Mouse (Mus musculus): Measurements from ENCODE around the gene Fxr2. TPM values are rescaled to one million over a fixed set of nuclear protein-coding genes. Genes with fewer than 3 reads are reported as not detected.
"Not testable (repeated sequence)": the region's sequence is repeated elsewhere in the genome, so short reads cannot be mapped to it uniquely, and the experiment has no call there.

Fxr2 gene
- polyA plus RNA-seq, 1 experiment from 2014 or later, result 47.0 TPM

- no peaks in the 10 kb centered on the region for H3K9me3 ChIP-seq
- no peak overlapping the region for H3K4me2 ChIP-seq
- no peaks in the 10 kb centered on the region for H3K36me3 ChIP-seq (replicated peaks)
- no peak overlapping the region for H3K27ac ChIP-seq
- H3K27me3 ChIP-seq (replicated peaks), result no peaks in the 10 kb centered on the region
- H3K9ac ChIP-seq, result no peak overlapping the region
- ATAC-seq (replicated peaks), result no peak
- peaks cover 11% of the 10 kb centered on the region for H3K4me1 ChIP-seq
- 46% methylated on average over 11 of the region's 11 CpGs for WGBS
- H3K4me3 ChIP-seq, result no peak overlapping the region
Observed at GRCm38 (mm10) chr11:69693421-69693965, 60.7 kb downstream of the Fxr2 start.

- no peaks in the 10 kb centered on the region for H3K36me3 ChIP-seq (replicated peaks)
- H3K27me3 ChIP-seq (replicated peaks), result no peaks in the 10 kb centered on the region
- H3K4me2 ChIP-seq, result peak overlapping the region; percentile 87
- H3K4me1 ChIP-seq, result peaks cover 11% of the 10 kb centered on the region
- no peaks in the 10 kb centered on the region for H3K9me3 ChIP-seq
- H3K27ac ChIP-seq, result no peak overlapping the region
- peak overlapping the region; percentile 41 for H3K4me3 ChIP-seq
- WGBS, result 28% methylated on average over 6 of the region's 6 CpGs
- peak overlapping the region; percentile 54; the same call in 1 of the 2 replicates for H3K9ac ChIP-seq
- no peak for ATAC-seq (replicated peaks)
Observed at GRCm38 (mm10) chr11:69695046-69695360, 62.2 kb downstream of the Fxr2 start.

GRCm38 (mm10) chr11:69695361-69696181, 62.8 kb downstream of the Fxr2 start, which contains the start of the genes Tnfsf12 and Tnfsfm13:
Gene Tnfsf12, minus strand, starts transcription at chr11:69695849.
Gene Tnfsfm13, minus strand, starts transcription at chr11:69696098.
- Histone ChIP-seq H3K27me3 (replicated peaks) (no peaks in the 10 kb centered on the region), H3K27ac (no peak within 1 kb of the TSS), H3K9me3 (no peaks in the 10 kb centered on the region), H3K36me3 (replicated peaks) (no peaks in the 10 kb centered on the region), H3K4me3 (peak within 1 kb of the TSS; percentile 41), H3K9ac (peak within 1 kb of the TSS; percentile 54), H3K4me1 (peaks cover 11% of the 10 kb centered on the region), H3K4me2 (peak within 1 kb of the TSS; percentile 87)
- ATAC-seq (replicated peaks), result no peak
- WGBS, result under 1% methylated on average over 40 of the region's 41 CpGs

GRCm38 (mm10) chr11:69697396-69697795, 64.6 kb downstream of the Fxr2 start:
- 94% methylated on average over 3 of the region's 3 CpGs for WGBS
- H3K4me1 ChIP-seq, result peaks cover 11% of the 10 kb centered on the region
- no peak overlapping the region for H3K27ac ChIP-seq
- no peak overlapping the region for H3K9ac ChIP-seq
- no peaks in the 10 kb centered on the region for H3K36me3 ChIP-seq (replicated peaks)
- H3K4me3 ChIP-seq, result no peak overlapping the region
- ATAC-seq (replicated peaks), result no peak
- H3K4me2 ChIP-seq, result no peak overlapping the region
- no peaks in the 10 kb centered on the region for H3K9me3 ChIP-seq
- H3K27me3 ChIP-seq (replicated peaks), result no peaks in the 10 kb centered on the region

- Histone ChIP-seq H3K4me2 (no peak overlapping the region), H3K36me3 (replicated peaks) (no peaks in the 10 kb centered on the region), H3K4me3 (no peak overlapping the region), H3K27ac (no peak overlapping the region), H3K9ac (no peak overlapping the region), H3K4me1 (peaks cover 11% of the 10 kb centered on the region), H3K27me3 (replicated peaks) (no peaks in the 10 kb centered on the region), H3K9me3 (no peaks in the 10 kb centered on the region)
- no peak for ATAC-seq (replicated peaks)
- 74% methylated on average over 5 of the region's 5 CpGs for WGBS
Observed at GRCm38 (mm10) chr11:69698574-69698973, 65.8 kb downstream of the Fxr2 start.

- Histone ChIP-seq H3K36me3 (replicated peaks) (no peaks in the 10 kb centered on the region), H3K4me2 (no peak overlapping the region), H3K4me1 (peaks cover 11% of the 10 kb centered on the region), H3K27me3 (replicated peaks) (no peaks in the 10 kb centered on the region), H3K4me3 (no peak overlapping the region), H3K9ac (no peak overlapping the region), H3K9me3 (no peaks in the 10 kb centered on the region), H3K27ac (no peak overlapping the region)
- WGBS, result 73% methylated on average over 1 of the region's 1 CpGs
- no peak for ATAC-seq (replicated peaks)
Observed at GRCm38 (mm10) chr11:69699595-69699994, 66.8 kb downstream of the Fxr2 start.

GRCm38 (mm10) chr11:69702886-69703285, 70.1 kb downstream of the Fxr2 start:
- WGBS, result 92% methylated on average over 10 of the region's 10 CpGs
- H3K4me2 ChIP-seq; H3K27me3 ChIP-seq (replicated peaks); H3K9me3 ChIP-seq; H3K36me3 ChIP-seq (replicated peaks); H3K9ac ChIP-seq; ATAC-seq (replicated peaks); H3K4me3 ChIP-seq; H3K4me1 ChIP-seq; H3K27ac ChIP-seq: not testable (repeated sequence)

MicroRNA genes within 50 kb of the gene (microRNA counts, 519-probe panel; counts per million panel counts)
- microRNA mmu-miR-1934 (not detected), microRNA mmu-miR-467f (2,290 counts per million, percentile 34 among the panel's probes with 10 or more counts)

Small RNAs within 50 kb of the gene (microRNA-seq; reads per million reads assigned to microRNA genes)
- gene Mir1934 (2.6 reads per million, percentile 11 among the genes with 10 or more reads in this experiment), gene Mir467f (not detected)

Other genes starting within 250 kb of the Fxr2 start
- 96.8 and 101 TPM in 2 replicates for gene Naa38, start 237.5 kb upstream of the Fxr2 start, polyA plus RNA-seq (2015; fragmentation: Nextera tagmentation; extraction: Ambion mirVana)
- gene Cyb5d1, start 237.4 kb upstream of the Fxr2 start, polyA plus RNA-seq (2015; fragmentation: Nextera tagmentation; extraction: Ambion mirVana), result 32.7 and 33.5 TPM in 2 replicates
- gene Tmem88, start 234.8 kb upstream of the Fxr2 start, polyA plus RNA-seq (2015; fragmentation: Nextera tagmentation; extraction: Ambion mirVana), result 6.5 and 7.0 TPM in 2 replicates
- gene Kdm6b, start 219.3 kb upstream of the Fxr2 start, polyA plus RNA-seq (2015; fragmentation: Nextera tagmentation; extraction: Ambion mirVana), result 41.3 and 45.3 TPM in 2 replicates
- gene Dnah2, start 83.9 kb upstream of the Fxr2 start, polyA plus RNA-seq (2015; fragmentation: Nextera tagmentation; extraction: Ambion mirVana), result 4.5 and 5.7 TPM in 2 replicates
- gene Efnb3, start 72.8 kb upstream of the Fxr2 start, polyA plus RNA-seq (2015; fragmentation: Nextera tagmentation; extraction: Ambion mirVana), result 178 and 188 TPM in 2 replicates
- gene Wrap53, start 52.7 kb upstream of the Fxr2 start, polyA plus RNA-seq (2015; fragmentation: Nextera tagmentation; extraction: Ambion mirVana), result 21.4 and 23.2 TPM in 2 replicates
- 60.4 and 70.1 TPM in 2 replicates for gene Trp53, start 52.6 kb upstream of the Fxr2 start, polyA plus RNA-seq (2015; fragmentation: Nextera tagmentation; extraction: Ambion mirVana)
- gene Atp1b2, start 27.0 kb upstream of the Fxr2 start, polyA plus RNA-seq (2015; fragmentation: Nextera tagmentation; extraction: Ambion mirVana), result 60.0 and 60.9 TPM in 2 replicates
- gene Shbg, start 15.1 kb upstream of the Fxr2 start, polyA plus RNA-seq (2015; fragmentation: Nextera tagmentation; extraction: Ambion mirVana), result not detected in 2 replicates
- gene Sat2, start 11.0 kb upstream of the Fxr2 start, polyA plus RNA-seq (2015; fragmentation: Nextera tagmentation; extraction: Ambion mirVana), result 23.5 and 24.9 TPM in 2 replicates
- gene Sox15, start 22.3 kb downstream of the Fxr2 start, polyA plus RNA-seq (2015; fragmentation: Nextera tagmentation; extraction: Ambion mirVana), result 0.20 TPM in 1 of 2 replicates, not detected in the other
- 99.9 and 108 TPM in 2 replicates for gene Mpdu1, start 29.7 kb downstream of the Fxr2 start, polyA plus RNA-seq (2015; fragmentation: Nextera tagmentation; extraction: Ambion mirVana)
- gene Cd68, start 33.2 kb downstream of the Fxr2 start, polyA plus RNA-seq (2015; fragmentation: Nextera tagmentation; extraction: Ambion mirVana), result 9.4 and 10.4 TPM in 2 replicates
- 460 and 473 TPM in 2 replicates for gene Eif4a1, start 39.4 kb downstream of the Fxr2 start, polyA plus RNA-seq (2015; fragmentation: Nextera tagmentation; extraction: Ambion mirVana)
- gene Senp3, start 49.1 kb downstream of the Fxr2 start, polyA plus RNA-seq (2015; fragmentation: Nextera tagmentation; extraction: Ambion mirVana), result 116 and 122 TPM in 2 replicates
- gene Tnfsf13, start 52.8 kb downstream of the Fxr2 start, polyA plus RNA-seq (2015; fragmentation: Nextera tagmentation; extraction: Ambion mirVana), result 0.37 and 0.68 TPM in 2 replicates
- 2.0 and 2.4 TPM in 2 replicates for gene Tnfsf12, start 62.9 kb downstream of the Fxr2 start, polyA plus RNA-seq (2015; fragmentation: Nextera tagmentation; extraction: Ambion mirVana)
- gene Tnfsfm13, start 63.1 kb downstream of the Fxr2 start, polyA plus RNA-seq (2015; fragmentation: Nextera tagmentation; extraction: Ambion mirVana), result 1.2 and 1.8 TPM in 2 replicates
- 15.9 and 17.4 TPM in 2 replicates for gene Polr2a, start 125.6 kb downstream of the Fxr2 start, polyA plus RNA-seq (2015; fragmentation: Nextera tagmentation; extraction: Ambion mirVana)
- 0.17 and 0.26 TPM in 2 replicates for gene Slc35g3, start 129.0 kb downstream of the Fxr2 start, polyA plus RNA-seq (2015; fragmentation: Nextera tagmentation; extraction: Ambion mirVana)
- 4.1 and 4.3 TPM in 2 replicates for gene Zbtb4, start 132.9 kb downstream of the Fxr2 start, polyA plus RNA-seq (2015; fragmentation: Nextera tagmentation; extraction: Ambion mirVana)
- gene Chrnb1, start 163.0 kb downstream of the Fxr2 start, polyA plus RNA-seq (2015; fragmentation: Nextera tagmentation; extraction: Ambion mirVana), result 0.98 and 1.2 TPM in 2 replicates
- 3.7 and 4.5 TPM in 2 replicates for gene Fgf11, start 168.9 kb downstream of the Fxr2 start, polyA plus RNA-seq (2015; fragmentation: Nextera tagmentation; extraction: Ambion mirVana)
- 0.74 and 0.86 TPM in 2 replicates for gene Tmem102, start 172.6 kb downstream of the Fxr2 start, polyA plus RNA-seq (2015; fragmentation: Nextera tagmentation; extraction: Ambion mirVana)
- not detected in 2 replicates for gene Gm39566, start 182.3 kb downstream of the Fxr2 start, polyA plus RNA-seq (2015; fragmentation: Nextera tagmentation; extraction: Ambion mirVana)
- not detected in 2 replicates for gene Spem2, start 185.5 kb downstream of the Fxr2 start, polyA plus RNA-seq (2015; fragmentation: Nextera tagmentation; extraction: Ambion mirVana)
- 0.55 and 0.65 TPM in 2 replicates for gene Spem1, start 189.2 kb downstream of the Fxr2 start, polyA plus RNA-seq (2015; fragmentation: Nextera tagmentation; extraction: Ambion mirVana)
- 24.0 and 24.2 TPM in 2 replicates for gene Nlgn2, start 204.8 kb downstream of the Fxr2 start, polyA plus RNA-seq (2015; fragmentation: Nextera tagmentation; extraction: Ambion mirVana)
- gene Tmem256, start 205.5 kb downstream of the Fxr2 start, polyA plus RNA-seq (2015; fragmentation: Nextera tagmentation; extraction: Ambion mirVana), result 318 and 320 TPM in 2 replicates
- gene Plscr3, start 213.4 kb downstream of the Fxr2 start, polyA plus RNA-seq (2015; fragmentation: Nextera tagmentation; extraction: Ambion mirVana), result 52.3 and 53.5 TPM in 2 replicates
- 0.10 and 0.28 TPM in 2 replicates for gene Tnk1, start 225.7 kb downstream of the Fxr2 start, polyA plus RNA-seq (2015; fragmentation: Nextera tagmentation; extraction: Ambion mirVana)
- not detected in 2 replicates for gene Tmem95, start 245.0 kb downstream of the Fxr2 start, polyA plus RNA-seq (2015; fragmentation: Nextera tagmentation; extraction: Ambion mirVana)
- 1.7 and 1.9 TPM in 2 replicates for gene Kctd11, start 248.4 kb downstream of the Fxr2 start, polyA plus RNA-seq (2015; fragmentation: Nextera tagmentation; extraction: Ambion mirVana)

Measured in midbrain, embryonic 15.5 days (tissue).